Mouse (Mus musculus): ENCODE data around the gene Grin1.

DNA sequence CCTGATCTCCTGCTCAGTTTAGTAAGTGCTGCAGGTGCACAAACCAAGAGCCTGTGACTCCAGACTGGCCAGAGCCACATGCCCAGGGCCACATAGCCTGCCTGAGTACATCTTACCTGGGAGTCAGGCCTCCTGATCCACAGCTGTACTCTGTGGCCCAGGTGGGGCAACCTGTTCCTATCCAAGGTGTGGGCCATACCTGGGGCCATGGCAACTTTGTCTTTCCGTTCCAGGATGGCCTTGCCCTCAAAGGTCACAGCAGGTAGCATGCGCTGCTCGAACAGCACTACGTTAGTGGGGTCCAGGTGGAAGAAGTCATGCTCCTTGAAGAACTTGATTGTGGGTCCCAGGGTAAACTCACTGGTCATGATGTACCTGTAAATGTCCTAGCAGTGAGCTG is 45.3 kb upstream of the Grin1 start:
- TF ChIP-seq CTCF (conservative IDR thresholded peaks at IDR 0.05; ENCODE audit: insufficient read depth, insufficient read length, low read depth, low read length): no peak
- TF ChIP-seq POLR2A (IDR thresholded peaks at IDR 0.05; ENCODE audit: low read depth, low read length): no peak

All from kidney, adult 2 months (tissue).